8 mouse cellular contexts compared by ENCODE assay signal in genomic region chr15:82128398-82128797, GRCm38 (mm10). TPM values are rescaled to one million over a fixed set of nuclear protein-coding genes. Genes with fewer than 3 reads are reported as not detected.
A peak's percentile ranks its signal among the peaks of the same experiment; 100 is the strongest.
DNase-seq lines count a peak whose midpoint lies in the region; ATAC-seq and TF ChIP-seq lines count a peak whose summit lies in the region.

No protein-coding gene starts in this region.

- H3K4me3 ChIP-seq in lung, embryonic 14.5 days (ENCODE audit: low read depth, low read length) = peak overlapping the region; percentile 76
- peak overlapping the region; percentile 47 for H3K4me3 ChIP-seq in cortical plate, adult 2 months (ENCODE audit: insufficient read depth, low read length)
- H3K4me3 ChIP-seq in hindbrain, embryonic 13.5 days = peak overlapping the region; percentile 77
- peak overlapping the region; percentile 75 for H3K4me3 ChIP-seq in midbrain, embryonic 14.5 days (replicated peaks; ENCODE audit: low read depth, low read length)

- peak overlapping the region; percentile 76; the same call in 1 of the 2 replicates for H3K27ac ChIP-seq in lung, embryonic 14.5 days (ENCODE audit: low read depth)
- 0 out of 2 replicates have a peak overlapping the region, but pooled peaks have one; percentile 30 for H3K27ac ChIP-seq in cortical plate, adult 2 months (ENCODE audit: insufficient read depth, low read length)
- H3K27ac ChIP-seq in hindbrain, embryonic 13.5 days = peak overlapping the region; percentile 81; the same call in 1 of the 2 replicates
- H3K27ac ChIP-seq in midbrain, embryonic 14.5 days (replicated peaks; ENCODE audit: low read depth, low read length) = no peak overlapping the region

- TF ChIP-seq POLR2A in cortical plate, adult 2 months (IDR thresholded peaks at IDR 0.05; ENCODE audit: extremely low read depth, insufficient read depth, low read length) = no peak

- H3K9ac ChIP-seq in lung, embryonic 14.5 days = peak overlapping the region; percentile 78
- peak overlapping the region; percentile 84 for H3K9ac ChIP-seq in hindbrain, embryonic 13.5 days
- H3K9ac ChIP-seq in midbrain, embryonic 14.5 days (replicated peaks; ENCODE audit: low read length) = peak overlapping the region; percentile 62

- WGBS in lung, embryonic 14.5 days = under 1% methylated on average over 5 of the region's 5 CpGs
- WGBS in hindbrain, embryonic 13.5 days = 2% methylated on average over 5 of the region's 5 CpGs
- WGBS in midbrain, embryonic 14.5 days = 3% methylated on average over 5 of the region's 5 CpGs

- ATAC-seq in lung, embryonic 14.5 days (ENCODE audit: insufficient read depth) = peak; percentile 8; the same call in 1 of the 2 replicates
- ATAC-seq in hindbrain, embryonic 13.5 days (ENCODE audit: low FRiP score) = no peak
- ATAC-seq in midbrain, embryonic 14.5 days (ENCODE audit: low FRiP score, low TSS enrichment) = no peak

- H3K36me3 ChIP-seq in lung, embryonic 14.5 days (ENCODE audit: insufficient read depth) = peaks cover 14% of the 10 kb centered on the region; the same call in 1 of the 2 replicates
- H3K36me3 ChIP-seq in hindbrain, embryonic 13.5 days = peaks cover 16% of the 10 kb centered on the region
- H3K36me3 ChIP-seq in midbrain, embryonic 14.5 days (ENCODE audit: control insufficient read depth, insufficient read depth, low read length) = peaks cover 10% of the 10 kb centered on the region

- H3K4me1 ChIP-seq in lung, embryonic 14.5 days (ENCODE audit: insufficient read depth) = peaks cover 6% of the 10 kb centered on the region; the same call in 1 of the 2 replicates
- peaks cover 2% of the 10 kb centered on the region; the same call in 1 of the 2 replicates for H3K4me1 ChIP-seq in cortical plate, adult 2 months (ENCODE audit: control insufficient read depth, insufficient read depth, low read length)
- H3K4me1 ChIP-seq in hindbrain, embryonic 13.5 days (replicated peaks) = peaks cover 16% of the 10 kb centered on the region
- H3K4me1 ChIP-seq in midbrain, embryonic 14.5 days (ENCODE audit: control insufficient read depth, insufficient read depth, low read length) = peaks cover 8% of the 10 kb centered on the region

- DNase-seq in lung, embryonic 14.5 days = peak; percentile 44
- DNase-seq in lung, postnatal 25 days (ENCODE audit: low spot score) = no peak
- no peak for DNase-seq in midbrain, embryonic 14.5 days
- no peak for DNase-seq in frontal cortex, postnatal 14 days (ENCODE audit: low spot score in 2 of 2)
- no peak for DNase-seq in layer of hippocampus, adult 8-10 months (ENCODE audit: low spot score in 2 of 2)
- no peak for DNase-seq in gastrocnemius, adult 8-10 months (ENCODE audit: low spot score in 2 of 2)

- H3K27me3 ChIP-seq in lung, embryonic 14.5 days (ENCODE audit: insufficient read depth, low read length) = no peaks in the 10 kb centered on the region
- H3K27me3 ChIP-seq in hindbrain, embryonic 13.5 days = no peaks in the 10 kb centered on the region
- no peaks in the 10 kb centered on the region for H3K27me3 ChIP-seq in midbrain, embryonic 14.5 days (ENCODE audit: control insufficient read depth, insufficient read depth, low read length)

- H3K9me3 ChIP-seq in lung, embryonic 14.5 days (ENCODE audit: low read depth, low read length) = no peaks in the 10 kb centered on the region
- no peaks in the 10 kb centered on the region for H3K9me3 ChIP-seq in hindbrain, embryonic 13.5 days
- H3K9me3 ChIP-seq in midbrain, embryonic 14.5 days (ENCODE audit: control insufficient read depth, low read length) = no peaks in the 10 kb centered on the region

- TF ChIP-seq CTCF in lung, embryonic 14.5 days (IDR thresholded peaks at IDR 0.05; ENCODE audit: low read depth) = no peak
- no peak for TF ChIP-seq CTCF in cortical plate, adult 2 months (IDR thresholded peaks at IDR 0.05; ENCODE audit: extremely low read depth, insufficient read depth, low read length)

- peak overlapping the region; percentile 94 for H3K4me2 ChIP-seq in lung, embryonic 14.5 days
- peak overlapping the region; percentile 89 for H3K4me2 ChIP-seq in hindbrain, embryonic 13.5 days
- peak overlapping the region; percentile 96 for H3K4me2 ChIP-seq in midbrain, embryonic 14.5 days (ENCODE audit: low read length)

RNA-seq across cellular contexts. Expression of gene Ccdc134, which starts 0.7 kb away (rescaled TPM):
- polyA plus RNA-seq in lung, embryonic 14.5 days (2014; fragmentation: Nextera tagmentation; extraction: Ambion mirVana) = 20.5 and 22.1 TPM in 2 replicates
- polyA plus RNA-seq in cortical plate, adult 2 months (2012; rRNA removed) = 16.3 and 16.5 TPM in 2 replicates
- polyA plus RNA-seq in hindbrain, embryonic 13.5 days (2015; fragmentation: Nextera tagmentation; extraction: Ambion mirVana) = 13.0 and 14.8 TPM in 2 replicates
- polyA plus RNA-seq in midbrain, embryonic 14.5 days (2014; fragmentation: Nextera tagmentation; extraction: Ambion mirVana) = 10.0 and 11.0 TPM in 2 replicates
- 10 to 100 TPM; 10.4 to 14.3 (median 13.0) TPM for total RNA-seq in layer of hippocampus, adult 8-10 months (2022)
- total RNA-seq in gastrocnemius, adult 8-10 months (2022) = 10 to 100 TPM in 2 of 4 experiments, 1 to 10 TPM in 2; 6.8 to 14.2 (median 8.6) TPM

RNA-seq across cellular contexts. Expression of gene Srebf2, which starts 18.6 kb away (rescaled TPM):
- 107 and 114 TPM in 2 replicates for polyA plus RNA-seq in lung, embryonic 14.5 days (2014; fragmentation: Nextera tagmentation; extraction: Ambion mirVana)
- 138 and 166 TPM in 2 replicates for polyA plus RNA-seq in cortical plate, adult 2 months (2012; rRNA removed)
- 179 and 193 TPM in 2 replicates for polyA plus RNA-seq in hindbrain, embryonic 13.5 days (2015; fragmentation: Nextera tagmentation; extraction: Ambion mirVana)
- 132 and 158 TPM in 2 replicates for polyA plus RNA-seq in midbrain, embryonic 14.5 days (2014; fragmentation: Nextera tagmentation; extraction: Ambion mirVana)
- 100 to 1,000 TPM; 175 to 214 (median 189) TPM for total RNA-seq in layer of hippocampus, adult 8-10 months (2022)
- total RNA-seq in gastrocnemius, adult 8-10 months (2022) = 10 to 100 TPM in 1 of 4 experiments, 1 to 10 TPM in 3; 8.4 to 11.5 (median 9.7) TPM

RNA-seq across cellular contexts. Expression of gene Mei1, which starts 58.6 kb away (rescaled TPM):
- polyA plus RNA-seq in lung, embryonic 14.5 days (2014; fragmentation: Nextera tagmentation; extraction: Ambion mirVana) = not detected in 2 replicates
- polyA plus RNA-seq in cortical plate, adult 2 months (2012; rRNA removed) = 6.1 and 7.9 TPM in 2 replicates
- 0.05 TPM in 1 of 2 replicates, not detected in the other for polyA plus RNA-seq in hindbrain, embryonic 13.5 days (2015; fragmentation: Nextera tagmentation; extraction: Ambion mirVana)
- 0.07 TPM in 1 of 2 replicates, not detected in the other for polyA plus RNA-seq in midbrain, embryonic 14.5 days (2014; fragmentation: Nextera tagmentation; extraction: Ambion mirVana)
- total RNA-seq in layer of hippocampus, adult 8-10 months (2022) = under 1 TPM; 0.35 to 0.87 (median 0.66) TPM
- total RNA-seq in gastrocnemius, adult 8-10 months (2022) = not detected
